Mouse (Mus musculus): Measurements from ENCODE around the gene Tssk3.

DNA sequence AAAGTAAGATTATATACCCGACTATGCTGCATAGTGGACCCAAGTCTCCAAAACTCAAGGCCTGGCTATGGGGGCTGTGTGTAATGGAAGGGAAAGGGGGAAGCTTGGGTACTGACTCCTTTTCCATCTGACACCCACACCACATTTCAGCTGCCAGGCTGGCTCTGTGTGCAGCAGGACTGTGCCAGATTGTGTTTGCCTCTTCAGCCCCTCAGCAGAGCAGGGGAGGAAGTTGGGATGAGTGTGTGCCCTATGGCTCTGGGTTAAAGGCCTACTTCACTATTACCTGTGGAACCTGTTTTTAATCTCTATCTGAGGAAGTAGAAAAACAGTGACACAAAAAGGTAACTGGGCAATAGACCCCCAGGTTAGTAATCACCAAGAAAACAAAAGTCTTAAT, 9.7 kb downstream of the Tssk3 start:
- no peak for TF ChIP-seq CTCF (IDR thresholded peaks at IDR 0.05; ENCODE audit: control insufficient read depth, insufficient read depth, insufficient replicate concordance, low read depth, low read length)
- no peak for TF ChIP-seq POLR2A (IDR thresholded peaks at IDR 0.05; ENCODE audit: control insufficient read depth, low read depth, low read length)

Measured in testis, adult 2 months (tissue).